Mouse (Mus musculus) layer of hippocampus, adult 8-10 months (tissue): ENCODE measurements around the gene Fto. TPM values are rescaled to one million over a fixed set of nuclear protein-coding genes. Genes with fewer than 3 reads are reported as not detected.
A peak's percentile ranks its signal among the peaks of the same experiment; 100 is the strongest.

ENCODE experiments used
- DNase-seq, 2 experiments: peaks; one replicate each; pipeline ENCODE4 v3.0.0; 2022; ENCODE audit warnings: low spot score in 2 of 2
- total RNA-seq, 4 experiments: library from RNA; stranded (reverse); gene quantifications; 2 replicates each; pipeline ENCODE4 v1.2.4; 2022

The Fto gene
- 100 to 1,000 TPM; 143 to 151 (median 148) TPM for total RNA-seq

DNA sequence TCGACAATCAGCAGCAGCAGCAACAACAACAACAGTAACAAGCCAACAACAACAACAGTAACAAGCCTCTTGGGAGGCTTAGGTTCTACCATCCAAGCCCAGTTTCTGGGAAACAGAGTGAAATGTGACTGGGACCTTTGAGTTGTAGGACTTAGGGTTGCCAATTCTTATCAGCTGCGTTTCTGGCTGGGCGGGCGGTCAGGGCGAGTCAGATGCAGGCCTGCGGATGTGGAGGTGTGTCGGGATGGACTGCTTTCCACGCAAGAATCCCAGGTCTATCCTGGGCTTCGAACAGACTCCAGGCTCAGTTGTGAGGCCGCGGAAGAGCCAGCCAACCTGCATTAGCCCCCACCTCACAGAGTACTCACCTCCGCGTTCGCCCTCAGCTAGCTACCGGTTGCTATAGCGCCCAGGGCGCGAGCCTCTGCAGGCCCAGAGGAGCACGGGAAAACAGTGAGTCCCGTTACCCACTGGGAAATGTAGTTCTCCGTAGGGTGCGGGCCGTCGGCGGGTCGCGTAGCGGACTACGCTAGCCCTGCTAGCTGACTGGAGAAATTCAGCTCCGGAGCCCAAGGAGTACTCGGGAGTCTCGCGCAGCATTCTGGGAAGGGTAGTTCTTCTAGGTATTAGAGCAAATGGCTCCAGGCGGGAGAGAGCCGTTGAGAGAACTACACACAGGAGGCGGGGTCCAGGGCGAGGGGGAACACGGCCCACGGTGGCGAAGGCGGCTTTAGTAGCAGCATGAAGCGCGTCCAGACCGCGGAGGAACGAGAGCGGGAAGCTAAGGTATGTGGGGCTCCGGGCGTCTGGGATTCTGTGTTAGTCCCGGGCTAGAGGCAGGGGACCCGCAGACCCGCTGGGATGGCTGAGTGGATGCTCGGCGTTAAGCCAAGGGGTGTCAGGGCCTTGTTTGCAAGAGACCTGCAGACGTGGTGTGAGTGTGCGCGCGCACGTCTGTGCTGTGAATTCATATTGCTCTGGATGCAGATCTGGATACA is at the start of gene Fto, which contains the start of gene Rpgrip1l:
Gene Fto, plus strand, starts transcription at position 691 of the 998 bp plus-strand sequence.
Gene Rpgrip1l, minus strand, starts transcription at position 428 of the 998 bp plus-strand sequence.
- DNase-seq = peak; percentile 98 to 99

DNA sequence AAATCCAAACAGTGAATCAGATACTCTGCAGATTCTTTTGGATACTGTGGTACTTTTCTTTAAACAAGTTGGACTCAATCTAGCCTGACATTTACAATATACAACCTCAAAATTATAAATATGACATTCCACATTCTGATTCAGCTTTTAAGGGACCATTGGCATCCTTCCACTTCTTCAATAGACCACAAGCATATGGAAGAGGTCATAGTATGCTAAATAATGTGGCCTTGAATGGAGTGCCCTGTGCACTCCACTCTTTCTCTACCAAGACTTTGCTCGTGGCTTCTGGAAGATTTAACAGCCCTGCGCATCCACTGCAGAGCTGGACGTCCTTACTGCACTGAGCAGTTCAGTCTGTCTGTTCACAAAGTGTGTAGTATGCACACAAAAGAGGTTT is 49.4 kb upstream of the Fto start:
- no peak for DNase-seq

DNA sequence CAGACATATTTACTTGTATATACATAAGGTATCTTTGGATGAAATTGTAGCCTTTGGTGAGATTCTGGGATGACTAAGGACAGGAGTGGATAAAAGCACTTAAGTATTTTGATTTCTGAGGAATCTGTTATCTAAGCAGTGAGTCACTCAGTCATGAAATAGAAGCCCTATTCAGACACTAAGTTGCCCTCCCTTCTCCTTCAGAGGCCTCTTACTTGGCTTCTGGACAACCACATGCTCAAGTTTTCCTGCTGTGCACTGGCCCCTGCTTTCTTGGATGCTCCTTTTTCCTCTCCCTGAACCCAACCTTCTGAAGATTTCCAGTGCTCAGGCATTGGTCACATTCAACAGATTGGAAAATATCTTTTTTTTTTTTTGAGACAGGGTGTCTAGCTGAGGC is 48.8 kb upstream of the Fto start:
- DNase-seq = no peak

- no peak for DNase-seq
Observed at GRCm38 (mm10) chr8:91269374-91269958, 43.9 kb upstream of the Fto start.

DNA sequence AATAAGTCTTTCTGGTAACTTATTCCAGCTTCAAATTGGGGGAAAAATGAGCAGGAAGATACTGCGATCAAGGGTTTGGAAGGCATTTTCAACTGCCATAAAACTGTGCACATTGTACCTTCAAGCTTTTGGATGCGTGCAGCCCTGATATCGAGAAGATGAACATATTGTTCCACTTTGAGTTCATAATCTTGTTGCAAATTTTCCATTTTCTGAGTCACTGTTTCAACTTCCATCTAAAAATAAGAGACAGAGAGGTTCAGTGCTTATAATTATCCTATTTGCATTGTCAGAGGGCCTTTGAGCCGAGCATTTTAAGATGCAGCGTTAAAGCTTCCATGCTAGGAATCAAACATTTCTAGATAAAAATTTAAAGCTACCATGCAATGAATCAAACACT is 39.8 kb upstream of the Fto start:
- DNase-seq = no peak

- DNase-seq = no peak
Observed at GRCm38 (mm10) chr8:91276337-91276736, 37.0 kb upstream of the Fto start.

GRCm38 (mm10) chr8:91278060-91278459 is 35.3 kb upstream of the Fto start:
- no peak for DNase-seq

DNA sequence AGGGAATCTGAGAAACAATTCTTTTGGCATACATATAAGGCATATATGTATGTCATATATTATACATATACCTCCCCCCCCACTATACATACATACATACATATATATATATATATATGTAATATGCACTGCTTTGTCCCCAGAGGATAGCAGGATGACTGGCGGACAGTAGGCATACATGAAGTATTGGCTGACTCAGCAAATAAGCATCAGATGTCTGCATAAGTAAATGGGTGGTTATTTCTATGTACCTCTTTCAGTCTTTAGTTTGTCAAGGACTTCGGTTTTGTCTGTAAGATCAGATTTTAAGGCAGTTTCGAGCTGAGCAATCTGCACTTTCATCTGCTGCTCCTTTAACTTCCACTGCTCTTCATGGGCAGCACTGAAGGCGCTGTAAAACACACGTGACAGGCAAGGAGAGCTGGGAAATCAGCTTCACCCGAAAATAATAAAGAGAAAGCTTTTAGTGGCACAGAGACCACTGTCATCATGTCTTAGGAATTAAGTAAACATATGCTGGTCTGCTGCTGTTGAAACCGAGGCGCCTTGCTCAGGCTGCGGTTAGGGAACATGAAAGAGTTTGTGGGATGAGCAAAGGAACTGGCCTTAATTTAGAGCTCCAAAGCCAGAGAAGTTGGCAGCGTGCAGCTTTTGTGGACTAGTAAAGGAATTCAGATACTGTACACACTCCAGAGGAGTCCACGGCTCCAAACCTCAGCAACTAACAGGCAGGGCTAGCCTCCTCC is 32.7 kb upstream of the Fto start:
- DNase-seq = no peak

GRCm38 (mm10) chr8:91281545-91281944 is 31.8 kb upstream of the Fto start:
- DNase-seq = no peak

GRCm38 (mm10) chr8:91282655-91283054 is 30.7 kb upstream of the Fto start:
- DNase-seq = no peak

DNA sequence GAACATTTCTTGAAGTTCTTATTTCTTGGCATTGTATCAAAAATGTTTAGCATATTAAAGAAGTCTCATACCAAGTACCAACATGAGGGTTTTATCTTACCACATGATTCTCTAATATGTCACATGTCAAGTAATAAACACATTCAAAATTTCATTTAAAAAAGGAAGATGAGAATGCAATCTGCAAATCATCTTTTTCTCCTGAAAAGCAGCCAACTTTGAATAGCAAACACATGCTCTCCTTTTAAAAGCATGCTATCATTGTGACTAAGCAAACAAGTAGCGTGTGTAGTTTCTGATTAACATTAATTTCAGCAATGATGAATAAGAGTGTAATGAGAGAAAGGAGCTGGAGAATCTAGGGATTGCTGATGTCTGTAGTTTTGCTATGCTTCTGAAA is 29.5 kb upstream of the Fto start:
- DNase-seq = no peak

GRCm38 (mm10) chr8:91286237-91286636 is 27.1 kb upstream of the Fto start:
- DNase-seq = no peak

DNA sequence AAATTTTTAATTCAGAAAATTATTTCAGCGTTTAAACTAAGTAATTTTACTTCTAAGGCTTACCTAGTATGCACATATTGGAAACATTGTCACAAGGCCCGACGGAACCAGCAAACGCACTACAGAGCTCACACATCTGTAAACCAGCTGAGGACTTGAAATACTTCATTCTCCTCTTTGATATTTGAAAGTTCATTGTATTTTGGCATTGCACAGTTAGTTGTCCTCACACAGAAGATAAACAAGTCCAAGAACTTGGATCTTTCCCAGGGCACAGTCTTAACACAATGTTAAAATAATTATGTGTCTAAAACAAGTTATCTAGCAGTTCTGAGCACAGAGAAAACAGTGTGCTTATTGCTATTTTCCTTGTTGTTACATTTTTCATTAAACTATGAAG is 22.7 kb upstream of the Fto start:
- DNase-seq = no peak

DNA sequence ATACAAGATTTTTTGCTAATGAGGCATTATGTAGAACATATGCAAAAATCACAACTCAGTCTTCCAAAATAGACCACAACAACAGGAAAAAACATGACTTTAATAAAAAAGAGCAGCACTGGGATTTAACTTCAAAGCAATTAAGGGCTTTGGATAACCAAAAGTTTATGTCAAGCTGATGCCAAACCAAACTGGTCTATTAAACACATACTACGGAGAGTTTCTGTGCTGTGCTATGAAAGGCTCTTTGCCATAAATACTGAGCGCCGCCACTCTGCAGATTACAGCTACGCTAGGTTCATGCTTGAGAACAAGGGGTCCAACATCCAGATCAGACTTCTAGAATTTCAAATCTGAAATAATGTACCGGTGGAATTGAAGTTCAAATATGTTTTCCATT is 17.5 kb upstream of the Fto start:
- no peak for DNase-seq

- DNase-seq = no peak
Observed at GRCm38 (mm10) chr8:91298672-91299071, 14.7 kb upstream of the Fto start.

- no peak for DNase-seq
Observed at GRCm38 (mm10) chr8:91304481-91305386, 8.6 kb upstream of the Fto start.

- no peak for DNase-seq
Observed at GRCm38 (mm10) chr8:91312342-91312741, 983 bp upstream of the Fto start.

DNA sequence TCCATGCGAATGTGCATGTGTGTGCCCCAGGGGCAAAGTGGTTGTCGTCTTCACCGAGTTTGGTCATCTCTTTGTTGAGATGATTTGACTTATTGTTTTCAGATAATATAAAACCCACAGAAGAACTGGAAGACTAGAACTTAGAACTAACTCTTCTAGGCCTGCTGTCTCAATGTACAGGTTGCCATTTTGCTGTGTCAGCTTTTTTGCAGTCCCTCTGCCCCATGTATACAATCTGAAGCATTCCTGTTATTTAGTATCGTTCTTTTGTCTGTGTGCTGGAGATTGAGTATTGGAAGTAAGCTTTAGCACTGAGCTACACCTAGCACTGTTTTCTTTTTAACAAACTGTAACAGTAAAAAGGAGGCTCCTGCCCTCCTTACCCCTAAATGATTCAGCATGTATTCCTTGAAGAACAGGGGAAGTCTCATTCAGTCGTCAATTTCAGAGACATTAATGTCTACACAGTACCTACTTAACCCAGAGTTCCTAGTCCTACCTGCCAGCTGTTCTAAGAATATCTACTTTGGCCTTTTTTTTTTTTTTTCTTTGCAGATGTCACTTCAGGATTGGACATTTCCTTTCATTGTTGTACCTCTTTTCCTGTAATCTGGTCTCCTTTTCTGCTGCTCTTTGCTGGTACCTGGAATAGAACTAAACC is 4.4 kb downstream of the Fto start:
- DNase-seq = no peak

DNA sequence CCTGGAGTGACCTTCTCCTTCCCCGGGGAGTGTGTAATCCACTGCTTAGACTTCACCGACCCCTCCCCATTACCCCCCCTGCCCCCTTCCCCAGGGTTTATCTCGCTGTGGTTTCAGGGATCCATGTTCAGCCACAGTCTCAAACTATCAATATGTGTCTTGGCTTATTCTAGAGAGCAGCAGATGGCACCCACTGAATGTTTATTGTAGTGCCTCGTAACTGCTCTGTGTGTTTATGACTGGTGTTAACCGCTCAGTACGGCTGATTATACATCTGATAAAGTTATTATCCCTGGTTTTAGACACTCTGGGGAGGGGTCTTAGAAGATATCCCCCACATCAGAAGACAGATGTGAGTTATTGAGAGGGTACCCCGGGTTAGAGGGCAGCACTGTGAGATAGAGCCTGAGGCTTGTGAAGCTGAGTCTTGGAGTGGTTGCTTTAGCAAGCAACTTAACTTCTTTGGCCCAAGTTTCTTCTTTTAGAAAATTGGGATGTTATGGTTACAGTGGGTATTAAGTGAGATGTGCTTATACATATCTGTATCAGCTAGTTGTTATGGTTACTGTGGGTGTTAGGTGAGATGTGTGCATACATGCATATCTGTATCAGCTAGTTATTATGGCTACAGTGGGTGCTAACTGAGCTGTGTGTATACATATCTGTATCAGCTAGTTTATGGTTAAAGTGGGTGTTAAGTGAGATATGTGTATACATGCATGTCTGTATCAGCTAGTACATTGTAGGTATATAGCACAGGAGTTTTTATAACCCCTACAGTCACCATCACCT is 5.8 kb downstream of the Fto start:
- no peak for DNase-seq

DNA sequence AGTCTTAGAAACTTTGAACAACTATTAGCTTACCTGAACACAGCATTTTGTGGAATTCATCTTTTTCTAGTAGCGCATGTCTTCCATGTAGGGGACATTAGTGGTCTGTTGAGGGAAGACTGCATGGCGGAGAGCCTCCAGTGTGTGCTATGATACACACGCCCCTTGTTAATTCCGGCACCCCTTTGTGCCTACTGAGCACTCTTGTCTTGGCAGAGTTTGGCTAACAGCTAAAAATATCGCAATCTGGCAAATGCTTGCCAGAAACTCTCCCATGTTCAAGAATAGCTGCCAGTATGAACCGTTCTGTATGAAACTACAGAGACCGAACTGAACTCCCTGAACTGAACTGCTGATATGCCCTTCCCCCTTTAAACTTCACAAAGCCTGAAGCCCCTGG is 10.2 kb downstream of the Fto start:
- no peak for DNase-seq
